In the genomic region with DNA sequence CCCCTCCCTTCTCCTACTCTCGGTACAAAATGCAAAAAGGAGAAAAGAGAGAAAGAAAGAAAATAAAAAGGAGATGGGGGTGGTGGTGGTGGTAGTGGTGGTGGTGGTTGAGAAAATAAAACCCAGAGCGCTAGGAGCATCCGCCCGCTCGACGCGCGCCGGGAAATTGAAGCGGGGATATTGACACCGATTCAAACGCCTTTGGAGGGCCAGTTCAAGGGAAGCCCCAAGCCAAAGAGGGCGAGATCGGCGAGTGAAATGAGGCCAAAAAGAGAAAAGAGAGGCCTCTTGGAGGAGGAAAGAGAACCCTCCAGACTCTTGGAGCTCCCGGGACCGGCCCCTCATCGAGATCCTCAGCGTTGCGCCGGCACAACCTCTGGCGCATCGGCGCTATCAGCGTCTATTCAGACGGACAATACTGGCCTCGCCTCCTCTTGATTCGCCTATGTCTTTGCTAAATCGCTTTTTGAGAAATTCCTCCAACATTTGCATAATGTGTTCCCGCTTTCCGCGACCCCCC, we compare ENCODE assay signal across 8 mouse cellular contexts. TPM values are rescaled to one million over a fixed set of nuclear protein-coding genes. Genes with fewer than 3 reads are reported as not detected.
A peak's percentile ranks its signal among the peaks of the same experiment; 100 is the strongest.
DNase-seq lines count a peak whose midpoint lies in the region; ATAC-seq and TF ChIP-seq lines count a peak whose summit lies in the region.

No protein-coding gene starts in this region.

- CTCF ChIA-PET in Patski (lab: Charles Lee) = no interaction called here

- DNase-seq in gastrocnemius, adult 2 months = peak; percentile 24
- DNase-seq in gastrocnemius, adult 18-20 months (ENCODE audit: low spot score) = no peak
- no peak for DNase-seq in Patski (ENCODE audit: low read depth, low spot score)
- DNase-seq in heart, postnatal 10 days = peak; percentile 24 to 35
- no peak for DNase-seq in liver, postnatal 0 days
- DNase-seq in ovary, postnatal 14 days (ENCODE audit: low spot score) = no peak
- DNase-seq in cerebellum, adult 8-10 months = no peak
- DNase-seq in right cerebral cortex, postnatal 36 days (ENCODE audit: low spot score in 2 of 2) = no peak

- intact Hi-C loops in gastrocnemius, adult 2 months (cut with DNase I) = no loop called here
- intact Hi-C loops in heart, postnatal 10 days (cut with DNase I) = loop anchor here (2.0 to 10.0 kb wide), 4 partner anchors 22 to 170 kb away; no protein-coding TSS in a partner anchor

- H3K4me1 ChIP-seq in liver, postnatal 0 days (ENCODE audit: insufficient read depth) = peaks cover 15% of the 10 kb centered on the region

- TF ChIP-seq CTCF in gastrocnemius, adult 2 months (IDR thresholded peaks at IDR 0.05) = no peak
- no peak for TF ChIP-seq CTCF in Patski (IDR thresholded peaks at IDR 0.05)
- TF ChIP-seq CTCF in liver, postnatal 0 days (IDR thresholded peaks at IDR 0.05; ENCODE audit: low read depth) = no peak

- POLR2A ChIA-PET in Patski (lab: Charles Lee) = no interaction called here

- under 1% methylated on average over 32 of the region's 32 CpGs for WGBS in liver, postnatal 0 days (ENCODE audit: insufficient replicate concordance)

- H3K36me3 ChIP-seq in liver, postnatal 0 days (replicated peaks; ENCODE audit: insufficient read depth, low read length) = no peaks in the 10 kb centered on the region

- in situ Hi-C loops in Patski (cut with MboI; ENCODE audit: low pct_unique_long_range_greater_than_20kb) = no loop called here

- H3K9ac ChIP-seq in liver, postnatal 0 days (replicated peaks) = no peak overlapping the region

- peak; percentile 22 for ATAC-seq in Patski
- no peak for ATAC-seq in liver, postnatal 0 days

- no peaks in the 10 kb centered on the region for H3K9me3 ChIP-seq in liver, postnatal 0 days (ENCODE audit: low read length)

- peak overlapping the region; percentile 75 for H3K27ac ChIP-seq in gastrocnemius, adult 2 months
- no peak overlapping the region for H3K27ac ChIP-seq in liver, postnatal 0 days (ENCODE audit: low read depth)

- peaks cover 19% of the 10 kb centered on the region for H3K27me3 ChIP-seq in Patski
- H3K27me3 ChIP-seq in liver, postnatal 0 days (ENCODE audit: insufficient read depth, low read length) = peaks cover 96% of the 10 kb centered on the region

- peak overlapping the region; percentile 78 for H3K4me3 ChIP-seq in gastrocnemius, adult 2 months
- peak overlapping the region; percentile 41 for H3K4me3 ChIP-seq in liver, postnatal 0 days (ENCODE audit: low read depth, low read length)

- no peak for TF ChIP-seq EP300 in liver, postnatal 0 days (IDR thresholded peaks at IDR 0.05; ENCODE audit: low read depth)

- H3K4me2 ChIP-seq in liver, postnatal 0 days (ENCODE audit: low read depth, low read length) = peak overlapping the region; percentile 65

RNA-seq across cellular contexts. Expression of gene Lhx6, which starts 0.7 kb away (rescaled TPM):
- total RNA-seq in gastrocnemius, adult 2 months (2021) = 1 to 10 TPM; 1.6 to 2.6 TPM
- 1 to 10 TPM in 1 of 2 experiments, under 1 TPM in 1; 0.94 to 1.4 TPM for total RNA-seq in gastrocnemius, adult 18-20 months (2021)
- 10.7 TPM for polyA plus RNA-seq in Patski (2021)
- total RNA-seq in heart, postnatal 10 days (2021) = 10 to 100 TPM; 10.1 to 10.3 TPM
- polyA plus RNA-seq in liver, postnatal 0 days (2015; fragmentation: Nextera tagmentation; extraction: Ambion mirVana) = 1.2 and 1.3 TPM in 2 replicates

RNA-seq across cellular contexts. Expression of gene Mrrf, which starts 31.7 kb away (rescaled TPM):
- total RNA-seq in gastrocnemius, adult 2 months (2021) = 10 to 100 TPM; 15.8 to 16.7 TPM
- 10 to 100 TPM; 12.9 to 14.8 TPM for total RNA-seq in gastrocnemius, adult 18-20 months (2021)
- 31.1 TPM for polyA plus RNA-seq in Patski (2021)
- total RNA-seq in heart, postnatal 10 days (2021) = 10 to 100 TPM; 40.2 to 40.6 TPM
- polyA plus RNA-seq in liver, postnatal 0 days (2015; fragmentation: Nextera tagmentation; extraction: Ambion mirVana) = 11.1 and 14.6 TPM in 2 replicates

RNA-seq across cellular contexts. Expression of gene Rbm18, which starts 32.1 kb away (rescaled TPM):
- total RNA-seq in gastrocnemius, adult 2 months (2021) = 10 to 100 TPM; 31.9 to 33.5 TPM
- 10 to 100 TPM; 31.4 to 34.1 TPM for total RNA-seq in gastrocnemius, adult 18-20 months (2021)
- polyA plus RNA-seq in Patski (2021) = 37.6 TPM
- 10 to 100 TPM; 41.7 TPM for total RNA-seq in heart, postnatal 10 days (2021)
- 13.8 and 14.9 TPM in 2 replicates for polyA plus RNA-seq in liver, postnatal 0 days (2015; fragmentation: Nextera tagmentation; extraction: Ambion mirVana)

RNA-seq across cellular contexts. Expression of gene Morn5, which starts 55.2 kb away (rescaled TPM):
- total RNA-seq in gastrocnemius, adult 2 months (2021) = not detected
- not detected for total RNA-seq in gastrocnemius, adult 18-20 months (2021)
- 5.5 TPM for polyA plus RNA-seq in Patski (2021)
- total RNA-seq in heart, postnatal 10 days (2021) = not detected
- polyA plus RNA-seq in liver, postnatal 0 days (2015; fragmentation: Nextera tagmentation; extraction: Ambion mirVana) = not detected in 2 replicates

RNA-seq across cellular contexts. Expression of gene Ndufa8, which starts 55.3 kb away (rescaled TPM):
- 100 to 1,000 TPM; 298 to 413 TPM for total RNA-seq in gastrocnemius, adult 2 months (2021)
- total RNA-seq in gastrocnemius, adult 18-20 months (2021) = 100 to 1,000 TPM; 309 to 366 TPM
- 282 TPM for polyA plus RNA-seq in Patski (2021)
- total RNA-seq in heart, postnatal 10 days (2021) = 100 to 1,000 TPM; 550 to 581 TPM
- polyA plus RNA-seq in liver, postnatal 0 days (2015; fragmentation: Nextera tagmentation; extraction: Ambion mirVana) = 241 and 253 TPM in 2 replicates

Comparison
In these comparisons a context has a peak if more than half of its experiments do, and no peak if none do; other contexts are left out.
1. DNase-seq: peak in gastrocnemius, adult 2 months (single experiment) and heart, postnatal 10 days (2 of 2); none in gastrocnemius, adult 18-20 months (single experiment), Patski (single experiment), liver, postnatal 0 days (single experiment), ovary, postnatal 14 days (single experiment), cerebellum, adult 8-10 months (single experiment) and right cerebral cortex, postnatal 36 days (0 of 2).